Mouse (Mus musculus) cortical plate, adult 2 months (tissue): Measurements from ENCODE around the gene Fkbp5.

Source experiments
- CTCF ChIP-seq: fragments of 200-500 bp; IDR thresholded peaks from 2 replicates; pipeline ENCODE4 v1.5.1; 2011; ENCODE audit warnings: mild to moderate bottlenecking, control low read depth, low read length; ENCODE audit not compliant: insufficient read depth; ENCODE audit errors: extremely low read depth
- POLR2A ChIP-seq: fragments of 200-500 bp; IDR thresholded peaks from 2 replicates; pipeline ENCODE4 v1.6.1; 2011; ENCODE audit warnings: mild to moderate bottlenecking, low read length, control low read depth; ENCODE audit not compliant: insufficient read depth; ENCODE audit errors: extremely low read depth

DNA sequence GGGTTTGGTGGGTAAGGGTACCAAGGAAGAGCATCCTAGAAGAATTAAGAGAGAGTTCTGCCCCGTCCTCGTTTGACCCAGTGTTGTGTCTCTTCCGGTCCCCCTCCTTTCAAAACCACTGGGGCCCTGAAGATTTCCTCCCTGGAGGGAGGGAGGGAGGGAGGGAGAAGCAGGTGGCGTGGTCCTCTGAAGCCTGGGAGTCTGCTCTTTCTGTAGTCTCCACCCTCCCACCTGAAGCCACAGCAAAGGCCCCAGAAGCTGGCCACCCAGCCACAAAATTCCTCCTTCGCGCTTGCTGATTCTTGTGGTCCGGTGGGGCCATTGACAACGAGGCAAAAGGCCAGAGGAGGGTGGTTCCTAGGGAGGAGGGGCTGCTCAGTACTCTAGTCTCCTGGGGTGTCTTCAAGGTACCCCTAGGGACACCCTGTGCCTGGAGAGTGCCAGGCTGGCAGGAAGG lies 1.3 kb upstream of the Fkbp5 start:
- TF ChIP-seq CTCF (no peak), POLR2A (no peak)
